Mouse (Mus musculus): ENCODE data around the gene Efcab1.

Efcab1 gene

GRCm38 (mm10) chr16:14992461-14993107 lies 86.2 kb downstream of the Efcab1 start:
- in situ Hi-C loops (cut with MboI, MseI), result no loop called here

- in situ Hi-C loops (cut with MboI, MseI), result no loop called here
Measured at GRCm38 (mm10) chr16:15014724-15015123, 108.3 kb downstream of the Efcab1 start.
